Mouse (Mus musculus) left cerebral cortex, adult 18-20 months (tissue): Measurements from ENCODE around the gene Tfap4. TPM values are rescaled to one million over a fixed set of nuclear protein-coding genes. Genes with fewer than 3 reads are reported as not detected.

ENCODE experiments used
- DNase-seq, 2 experiments: peaks; one replicate each; pipeline ENCODE4 v3.0.0; 2021 to 2022; ENCODE audit warnings: low spot score in 2 of 2, mixed read lengths in 1 of 2
- total RNA-seq, 2 experiments: library from RNA; stranded (reverse); gene quantifications; 2 replicates each; pipeline ENCODE4 v1.2.3; 2021

Gene Tfap4
- total RNA-seq, 2 experiments from 2014 or later = 3.5 to 3.6 TPM

- no peak for DNase-seq
These were observed 37.7 kb downstream of the Tfap4 start for GRCm38 (mm10) chr16:4521735-4522530.

GRCm38 (mm10) chr16:4521074-4521667, 38.5 kb downstream of the Tfap4 start:
- DNase-seq = no peak

- DNase-seq = no peak
These were observed 39.0 kb downstream of the Tfap4 start for GRCm38 (mm10) chr16:4520673-4521072.

- no peak for DNase-seq
These were observed 39.8 kb downstream of the Tfap4 start for GRCm38 (mm10) chr16:4519825-4520224.

- DNase-seq = no peak
These were observed 40.5 kb downstream of the Tfap4 start for GRCm38 (mm10) chr16:4519157-4519556.

- no peak for DNase-seq
These were observed 41.7 kb downstream of the Tfap4 start for GRCm38 (mm10) chr16:4517906-4518305.

- no peak for DNase-seq
These were observed 45.3 kb downstream of the Tfap4 start for GRCm38 (mm10) chr16:4514383-4514782.

GRCm38 (mm10) chr16:4512661-4513438, 46.8 kb downstream of the Tfap4 start:
- DNase-seq = peak in 1 of 2 experiments; percentile 12

GRCm38 (mm10) chr16:4511371-4511770, 48.3 kb downstream of the Tfap4 start:
- DNase-seq = no peak

- no peak for DNase-seq
These were observed 53.5 kb downstream of the Tfap4 start for GRCm38 (mm10) chr16:4506181-4506580.

- no peak for DNase-seq
These were observed 56.2 kb downstream of the Tfap4 start for GRCm38 (mm10) chr16:4503495-4503894.

- DNase-seq = no peak
These were observed 57.1 kb downstream of the Tfap4 start for GRCm38 (mm10) chr16:4502568-4502967.

- DNase-seq = no peak
These were observed 58.0 kb downstream of the Tfap4 start for GRCm38 (mm10) chr16:4501703-4502102.

- no peak for DNase-seq
These were observed 58.9 kb downstream of the Tfap4 start for GRCm38 (mm10) chr16:4500598-4501385.

GRCm38 (mm10) chr16:4497762-4498607, 61.7 kb downstream of the Tfap4 start:
- no peak for DNase-seq

GRCm38 (mm10) chr16:4496470-4496869, 63.2 kb downstream of the Tfap4 start:
- DNase-seq = no peak

- peak in 1 of 2 experiments; percentile 38 for DNase-seq
These were observed 63.8 kb downstream of the Tfap4 start for GRCm38 (mm10) chr16:4495861-4496260.
